Mouse (Mus musculus): Measurements from ENCODE around the gene S1pr5.

DNA sequence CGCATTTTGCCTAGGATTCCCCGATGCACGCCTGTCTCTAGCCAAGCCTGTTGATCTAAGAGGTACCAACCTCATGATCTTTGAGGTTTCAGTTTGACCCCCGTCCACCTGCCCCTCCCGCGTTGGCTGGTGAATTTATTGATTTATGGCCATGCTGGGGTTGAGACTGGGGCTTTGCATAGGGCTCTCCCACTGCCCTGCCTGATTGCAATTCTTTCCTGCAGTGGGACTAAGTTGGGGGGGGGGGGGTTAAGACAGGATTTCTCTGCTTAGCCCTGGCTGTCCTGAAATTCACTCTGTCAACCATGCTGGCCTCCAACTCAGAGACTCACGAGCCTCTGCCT lies 22.9 kb downstream of the S1pr5 start:
- TF ChIP-seq CTCF (IDR thresholded peaks at IDR 0.05; ENCODE audit: low read depth, low read length) (no peak), POLR2A (IDR thresholded peaks at IDR 0.05; ENCODE audit: borderline replicate concordance, low read depth, low read length) (no peak)

Measured in bone marrow macrophage, adult 2 months (primary cell).